Mouse (Mus musculus) cerebellum, adult (tissue): Measurements from ENCODE around the gene Higd1c.
"Not testable (repeated sequence)": the region's sequence is repeated elsewhere in the genome, so short reads cannot be mapped to it uniquely, and the experiment has no call there.

Experiments
- ATAC-seq: cut with Nextera tagmentation; 2 replicates; pipeline ENCODE4 v1.9.2; 2017; ENCODE audit warnings: mild to moderate bottlenecking, moderate library complexity, mixed read lengths; ENCODE audit not compliant: insufficient number of reproducible peaks, low FRiP score, low TSS enrichment

Higd1c gene

GRCm38 (mm10) chr15:100353399-100353798, 10.9 kb upstream of the Higd1c start:
- not testable (repeated sequence) for ATAC-seq

- ATAC-seq, result no peak
Observed at GRCm38 (mm10) chr15:100355876-100356275, 8.5 kb upstream of the Higd1c start.

- not testable (repeated sequence) for ATAC-seq
Observed at GRCm38 (mm10) chr15:100365967-100366366, 1.6 kb downstream of the Higd1c start.

- no peak for ATAC-seq
Observed at GRCm38 (mm10) chr15:100367119-100367518, 2.8 kb downstream of the Higd1c start.

- ATAC-seq, result no peak
Observed at GRCm38 (mm10) chr15:100375066-100375465, 10.7 kb downstream of the Higd1c start.

GRCm38 (mm10) chr15:100377847-100378505, 13.6 kb downstream of the Higd1c start:
- ATAC-seq, result peak; percentile 31; the same call in 1 of the 2 replicates

GRCm38 (mm10) chr15:100379658-100380057, 15.3 kb downstream of the Higd1c start:
- no peak for ATAC-seq

GRCm38 (mm10) chr15:100380104-100380503, 15.8 kb downstream of the Higd1c start:
- no peak for ATAC-seq

GRCm38 (mm10) chr15:100385705-100386104, 21.4 kb downstream of the Higd1c start:
- ATAC-seq, result no peak

GRCm38 (mm10) chr15:100387544-100388223, 23.3 kb downstream of the Higd1c start:
- no peak for ATAC-seq

- ATAC-seq, result no peak
Observed at GRCm38 (mm10) chr15:100388224-100388835, 24.0 kb downstream of the Higd1c start.

- ATAC-seq, result no peak
Observed at GRCm38 (mm10) chr15:100388886-100389285, 24.5 kb downstream of the Higd1c start.

- ATAC-seq, result no peak
Observed at GRCm38 (mm10) chr15:100391066-100391465, 26.7 kb downstream of the Higd1c start.

- ATAC-seq, result no peak
Observed at GRCm38 (mm10) chr15:100391599-100391998, 27.3 kb downstream of the Higd1c start.

- ATAC-seq, result no peak
Observed at GRCm38 (mm10) chr15:100393016-100393415, 28.7 kb downstream of the Higd1c start.

GRCm38 (mm10) chr15:100395561-100395960, 31.2 kb downstream of the Higd1c start:
- ATAC-seq, result no peak

- ATAC-seq, result no peak
Observed at GRCm38 (mm10) chr15:100400592-100401250, 36.4 kb downstream of the Higd1c start.

- no peak for ATAC-seq
Observed at GRCm38 (mm10) chr15:100401811-100402210, 37.5 kb downstream of the Higd1c start.

- ATAC-seq, result no peak
Observed at GRCm38 (mm10) chr15:100402347-100402746, 38.0 kb downstream of the Higd1c start.

- no peak for ATAC-seq
Observed at GRCm38 (mm10) chr15:100402798-100403197, 38.5 kb downstream of the Higd1c start.
